Mouse (Mus musculus): ENCODE results near the gene Eif4e1b.

The Eif4e1b gene

GRCm38 (mm10) chr13:54783698-54784097 lies at the start of gene Eif4e1b:
TSS of gene Eif4e1b (plus strand) at chr13:54783998.
- in situ Hi-C loops (cut with MboI; ENCODE audit: low pct_unique_long_range_greater_than_20kb in 1 of 2, low sequenced_read_pairs in 2 of 2, unreplicated experiment in 1 of 2): no loop called here

- in situ Hi-C loops (cut with MboI; ENCODE audit: low pct_unique_long_range_greater_than_20kb in 1 of 2, low sequenced_read_pairs in 2 of 2, unreplicated experiment in 1 of 2): loop anchor here in 1 of 2 experiments (5.0 to 25.0 kb wide), 2 partner anchors 35 to 1100 kb away; partner anchors contain the start of genes Cdhr2 and Pitx1
Measured at GRCm38 (mm10) chr13:54736931-54737330, 46.9 kb upstream of the Eif4e1b start.

- in situ Hi-C loops (cut with MboI; ENCODE audit: low pct_unique_long_range_greater_than_20kb in 1 of 2, low sequenced_read_pairs in 2 of 2, unreplicated experiment in 1 of 2): loop anchor here in 1 of 2 experiments (5.0 to 25.0 kb wide), 2 partner anchors 35 to 1100 kb away; partner anchors contain the start of genes Cdhr2 and Pitx1
Measured at GRCm38 (mm10) chr13:54737488-54738212, 46.1 kb upstream of the Eif4e1b start.

GRCm38 (mm10) chr13:54738213-54738601 lies 45.6 kb upstream of the Eif4e1b start:
- in situ Hi-C loops (cut with MboI; ENCODE audit: low pct_unique_long_range_greater_than_20kb in 1 of 2, low sequenced_read_pairs in 2 of 2, unreplicated experiment in 1 of 2): loop anchor here in 1 of 2 experiments (5.0 to 25.0 kb wide), 2 partner anchors 36 to 1099 kb away; partner anchors contain the start of genes Cdhr2 and Pitx1

GRCm38 (mm10) chr13:54746110-54746509 lies 37.7 kb upstream of the Eif4e1b start:
- in situ Hi-C loops (cut with MboI; ENCODE audit: low pct_unique_long_range_greater_than_20kb in 1 of 2, low sequenced_read_pairs in 2 of 2, unreplicated experiment in 1 of 2): loop anchor here in 1 of 2 experiments (25.0 kb wide), 1 partner anchor 1091 kb away; the partner anchor contains the start of gene Pitx1

- in situ Hi-C loops (cut with MboI; ENCODE audit: low pct_unique_long_range_greater_than_20kb in 1 of 2, low sequenced_read_pairs in 2 of 2, unreplicated experiment in 1 of 2): loop anchor here in 1 of 2 experiments (25.0 kb wide), 1 partner anchor 1090 kb away; the partner anchor contains the start of gene Pitx1
Measured at GRCm38 (mm10) chr13:54746896-54747295, 36.9 kb upstream of the Eif4e1b start.

GRCm38 (mm10) chr13:54748190-54748589 lies 35.6 kb upstream of the Eif4e1b start:
- in situ Hi-C loops (cut with MboI; ENCODE audit: low pct_unique_long_range_greater_than_20kb in 1 of 2, low sequenced_read_pairs in 2 of 2, unreplicated experiment in 1 of 2): loop anchor here in 1 of 2 experiments (25.0 kb wide), 1 partner anchor 1089 kb away; the partner anchor contains the start of gene Pitx1

- in situ Hi-C loops (cut with MboI; ENCODE audit: low pct_unique_long_range_greater_than_20kb in 1 of 2, low sequenced_read_pairs in 2 of 2, unreplicated experiment in 1 of 2): loop anchor here in 1 of 2 experiments (25.0 kb wide), 1 partner anchor 1089 kb away; the partner anchor contains the start of gene Pitx1
Measured at GRCm38 (mm10) chr13:54748721-54749060, 35.1 kb upstream of the Eif4e1b start.

- in situ Hi-C loops (cut with MboI; ENCODE audit: low pct_unique_long_range_greater_than_20kb in 1 of 2, low sequenced_read_pairs in 2 of 2, unreplicated experiment in 1 of 2): loop anchor here in 1 of 2 experiments (25.0 kb wide), 1 partner anchor 1088 kb away; the partner anchor contains the start of gene Pitx1
Measured at GRCm38 (mm10) chr13:54749061-54749863, 34.5 kb upstream of the Eif4e1b start.

GRCm38 (mm10) chr13:54749864-54750411 lies 33.9 kb upstream of the Eif4e1b start, which contains the start of gene Gprin1:
TSS of gene Gprin1 (minus strand) at chr13:54749874.
- in situ Hi-C loops (cut with MboI; ENCODE audit: low pct_unique_long_range_greater_than_20kb in 1 of 2, low sequenced_read_pairs in 2 of 2, unreplicated experiment in 1 of 2): loop anchor here in 1 of 2 experiments (25.0 kb wide), 1 partner anchor 1087 kb away; the partner anchor contains the start of gene Pitx1

- in situ Hi-C loops (cut with MboI; ENCODE audit: low pct_unique_long_range_greater_than_20kb in 1 of 2, low sequenced_read_pairs in 2 of 2, unreplicated experiment in 1 of 2): no loop called here
Measured at GRCm38 (mm10) chr13:54750699-54751098, 33.1 kb upstream of the Eif4e1b start.

GRCm38 (mm10) chr13:54752656-54753055 lies 31.1 kb upstream of the Eif4e1b start:
- in situ Hi-C loops (cut with MboI; ENCODE audit: low pct_unique_long_range_greater_than_20kb in 1 of 2, low sequenced_read_pairs in 2 of 2, unreplicated experiment in 1 of 2): no loop called here

GRCm38 (mm10) chr13:54753733-54754132 lies 30.1 kb upstream of the Eif4e1b start:
- in situ Hi-C loops (cut with MboI; ENCODE audit: low pct_unique_long_range_greater_than_20kb in 1 of 2, low sequenced_read_pairs in 2 of 2, unreplicated experiment in 1 of 2): no loop called here

- in situ Hi-C loops (cut with MboI; ENCODE audit: low pct_unique_long_range_greater_than_20kb in 1 of 2, low sequenced_read_pairs in 2 of 2, unreplicated experiment in 1 of 2): no loop called here
Measured at GRCm38 (mm10) chr13:54754169-54755080, 29.4 kb upstream of the Eif4e1b start.

- in situ Hi-C loops (cut with MboI; ENCODE audit: low pct_unique_long_range_greater_than_20kb in 1 of 2, low sequenced_read_pairs in 2 of 2, unreplicated experiment in 1 of 2): no loop called here
Measured at GRCm38 (mm10) chr13:54755201-54755830, 28.5 kb upstream of the Eif4e1b start.

- in situ Hi-C loops (cut with MboI; ENCODE audit: low pct_unique_long_range_greater_than_20kb in 1 of 2, low sequenced_read_pairs in 2 of 2, unreplicated experiment in 1 of 2): no loop called here
Measured at GRCm38 (mm10) chr13:54756156-54756712, 27.6 kb upstream of the Eif4e1b start.
